Mouse (Mus musculus): ENCODE measurements around the gene Gucd1.
"Not testable (repeated sequence)": the region's sequence is repeated elsewhere in the genome, so short reads cannot be mapped to it uniquely, and the experiment has no call there.

The Gucd1 gene

DNA sequence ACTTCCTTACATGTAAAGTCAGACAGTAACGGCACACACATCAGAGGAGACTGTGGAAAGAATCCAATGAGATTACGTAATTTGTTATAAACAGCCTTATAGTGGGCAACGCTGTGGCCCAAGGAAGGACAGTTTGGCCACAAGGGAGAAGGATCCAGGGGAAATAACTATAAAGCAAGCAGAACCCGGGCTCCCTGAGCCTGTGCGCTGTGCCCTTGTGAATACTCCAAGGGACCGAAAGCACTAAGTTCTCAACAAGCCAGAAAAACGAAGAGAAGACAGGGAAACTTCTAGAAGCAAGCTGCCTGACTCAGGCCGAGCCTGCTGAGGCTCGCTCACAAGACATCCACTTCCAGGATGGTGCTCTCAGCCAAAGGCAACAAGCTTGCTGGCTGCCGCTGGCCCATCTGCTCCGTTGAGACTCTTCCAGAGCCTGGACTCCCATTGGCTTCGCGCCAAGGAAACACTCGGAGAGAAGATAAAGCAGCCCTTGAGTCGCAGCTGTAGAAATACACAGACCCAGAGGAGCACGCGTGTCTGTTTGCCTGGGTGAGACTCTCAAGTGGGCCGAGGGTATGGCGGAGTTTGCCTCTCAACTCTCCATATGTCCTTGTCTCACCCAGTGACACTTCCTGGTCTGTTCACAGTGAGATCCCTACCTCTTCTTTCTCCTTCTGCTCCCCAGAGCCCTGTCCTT is 144.0 kb downstream of the Gucd1 start:
- peak in 1 of 2 experiments; percentile 17 for DNase-seq (ENCODE audit: low spot score in 2 of 2)

DNA sequence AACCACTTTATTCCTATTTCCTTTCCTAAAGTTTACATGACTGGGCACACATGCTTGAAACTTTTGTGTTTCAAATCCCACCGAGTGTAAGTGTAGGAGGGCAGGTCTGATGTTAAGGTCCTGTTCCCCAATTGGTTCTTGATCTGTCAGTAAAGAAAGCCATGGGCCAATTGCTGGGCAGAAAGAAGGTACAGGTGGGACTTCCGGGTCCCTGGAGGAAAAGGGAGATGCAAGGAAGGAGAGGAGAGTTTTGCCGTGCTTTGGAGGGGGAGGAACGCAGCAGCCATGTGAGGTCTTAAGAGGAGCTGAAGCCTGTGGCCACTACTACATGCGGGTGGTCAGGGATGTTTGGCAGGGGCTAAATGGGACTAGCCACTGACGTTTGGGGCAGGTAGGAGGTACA is 152.5 kb downstream of the Gucd1 start:
- no peak for DNase-seq (ENCODE audit: low spot score in 2 of 2)

DNA sequence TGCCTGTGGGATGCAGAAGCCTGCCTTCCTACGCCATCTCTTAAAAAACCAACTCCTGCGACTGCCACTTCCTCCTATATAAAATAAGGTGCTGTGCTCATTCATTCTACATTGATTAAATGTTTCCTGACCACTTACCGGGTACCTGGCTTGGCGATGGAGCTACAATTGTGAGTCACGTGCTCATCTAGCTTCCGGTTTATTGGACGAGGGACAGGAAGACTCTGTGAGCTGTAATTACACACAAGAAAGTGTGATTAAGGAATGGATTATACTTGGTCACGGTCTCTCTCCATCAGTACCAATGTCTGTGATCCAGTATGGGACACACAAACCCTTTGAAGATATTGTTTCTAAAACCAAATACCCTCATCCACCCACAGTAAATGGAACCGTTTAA is 153.0 kb downstream of the Gucd1 start:
- no peak for DNase-seq (ENCODE audit: low spot score in 2 of 2)

DNA sequence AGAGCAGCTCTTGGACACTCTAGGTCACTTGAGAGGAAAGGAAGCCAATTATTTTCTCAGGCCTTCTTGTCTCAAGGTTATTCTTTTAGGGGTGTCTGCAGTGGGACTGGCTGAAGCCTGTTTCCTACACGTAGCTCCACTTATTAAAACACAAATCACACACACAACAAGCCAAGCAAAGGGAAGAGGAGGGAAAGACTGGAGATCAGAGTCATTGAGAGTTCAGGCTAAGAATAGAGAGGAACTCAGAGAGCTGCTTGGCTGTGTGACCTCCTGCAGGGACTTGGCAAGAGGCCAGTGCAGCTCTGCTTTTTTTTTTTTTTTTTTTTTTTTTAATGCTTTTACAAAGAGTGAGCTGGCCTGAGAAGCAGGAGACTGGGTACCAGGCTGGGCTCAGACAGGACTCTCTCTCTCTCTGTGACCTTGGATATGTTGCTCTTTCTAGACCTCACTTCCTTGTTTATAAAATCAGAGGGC is 153.5 kb downstream of the Gucd1 start:
- DNase-seq (ENCODE audit: low spot score in 2 of 2) = not testable (repeated sequence)

DNA sequence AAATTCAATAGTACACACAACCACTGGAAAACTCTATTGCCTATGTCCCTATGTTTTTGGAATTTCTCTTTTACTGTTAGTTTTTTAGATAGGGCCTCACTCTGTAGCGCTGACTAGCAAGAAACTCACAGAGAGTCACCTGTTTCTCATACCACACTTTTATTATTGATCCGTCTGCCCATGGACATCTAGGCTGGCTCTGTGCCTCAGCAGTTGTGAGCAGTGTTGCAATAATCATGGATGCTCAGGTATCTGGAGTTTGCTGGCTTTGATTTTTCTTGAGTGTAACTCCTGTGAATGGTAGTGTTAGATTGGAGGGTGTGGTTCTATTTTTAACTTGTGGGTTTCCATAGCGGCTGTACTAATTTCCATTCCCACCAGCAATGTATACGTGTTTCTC is 162.4 kb downstream of the Gucd1 start:
- DNase-seq (ENCODE audit: low spot score in 2 of 2) = no peak

DNA sequence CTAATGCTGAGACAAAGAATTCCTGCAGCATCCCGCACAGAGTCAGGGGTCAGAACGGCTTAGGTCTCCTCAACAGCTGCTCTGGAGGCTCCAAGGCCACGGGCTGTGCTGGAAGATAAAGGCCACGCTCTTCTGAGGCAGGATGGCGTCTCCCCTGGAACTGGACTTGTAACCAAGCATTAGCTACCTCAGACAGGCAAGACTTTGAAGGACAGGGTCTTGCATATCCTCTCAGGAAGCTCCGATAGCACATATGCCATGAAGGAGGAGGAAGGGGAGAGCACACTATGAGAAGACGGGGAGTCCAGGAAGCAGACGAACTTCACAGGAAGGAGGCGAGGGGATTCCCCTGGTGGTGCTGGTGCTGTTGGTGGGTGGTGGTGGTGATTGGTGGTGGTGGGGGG is 163.9 kb downstream of the Gucd1 start:
- DNase-seq (ENCODE audit: low spot score in 2 of 2) = not testable (repeated sequence)

DNA sequence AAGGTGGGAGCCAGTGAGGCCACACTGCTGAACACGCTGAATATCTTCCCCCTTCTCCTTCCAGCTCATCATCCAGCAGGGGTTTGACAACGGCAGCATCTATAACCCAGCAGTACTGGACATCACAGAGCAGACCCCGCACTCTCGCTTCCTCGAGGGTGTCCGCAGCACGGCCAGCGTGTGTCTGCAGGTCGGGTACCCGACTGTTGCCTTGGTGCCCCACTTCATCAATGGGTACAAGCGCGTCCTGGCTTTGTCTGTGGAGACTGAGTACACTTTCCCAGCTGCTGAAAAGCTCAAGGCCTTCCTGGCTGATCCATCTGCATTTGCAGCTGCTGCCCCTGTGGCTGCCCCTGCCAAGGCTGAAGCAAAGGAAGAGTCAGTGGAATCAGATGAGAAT is 165.2 kb downstream of the Gucd1 start:
- no peak for DNase-seq (ENCODE audit: low spot score in 2 of 2)

DNA sequence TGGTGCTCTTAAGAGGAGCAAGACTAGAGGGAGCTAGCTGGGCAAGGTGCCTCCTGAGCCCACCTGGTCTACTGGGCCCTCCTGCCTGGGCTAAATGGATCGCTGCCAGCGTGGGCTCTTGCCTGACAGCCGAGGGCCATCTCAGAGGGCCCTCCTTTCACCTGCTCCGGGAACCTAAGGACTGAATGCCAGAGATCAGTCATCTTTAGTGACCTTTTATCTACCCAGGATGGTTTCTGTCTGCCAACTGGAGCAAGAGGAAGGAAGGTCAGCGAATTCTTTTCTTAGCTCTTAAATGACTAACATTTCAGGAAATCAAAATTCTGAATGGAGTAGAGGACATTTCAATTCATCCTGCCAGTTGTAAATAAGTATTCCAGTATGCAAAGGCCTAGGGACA is 167.2 kb downstream of the Gucd1 start:
- no peak for DNase-seq (ENCODE audit: low spot score in 2 of 2)

DNA sequence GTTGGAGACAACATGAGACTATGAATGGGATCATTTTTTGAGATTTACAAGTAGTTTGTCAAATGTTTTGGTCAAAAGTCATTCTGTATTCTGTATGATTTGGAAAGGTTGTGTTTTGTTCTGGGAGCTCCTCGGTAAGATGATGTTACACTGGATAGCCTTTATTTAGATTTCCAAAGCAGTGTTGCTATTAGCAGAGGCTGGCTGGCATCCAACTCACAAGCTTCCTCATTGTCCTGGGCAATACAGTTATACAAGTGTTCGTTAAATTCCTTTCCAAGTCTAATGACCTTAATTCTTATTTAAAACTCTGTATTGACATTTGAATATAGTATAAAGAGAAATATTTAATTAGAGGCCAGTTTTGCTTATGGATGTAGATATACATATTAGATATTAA is 172.5 kb downstream of the Gucd1 start:
- no peak for DNase-seq (ENCODE audit: low spot score in 2 of 2)

DNA sequence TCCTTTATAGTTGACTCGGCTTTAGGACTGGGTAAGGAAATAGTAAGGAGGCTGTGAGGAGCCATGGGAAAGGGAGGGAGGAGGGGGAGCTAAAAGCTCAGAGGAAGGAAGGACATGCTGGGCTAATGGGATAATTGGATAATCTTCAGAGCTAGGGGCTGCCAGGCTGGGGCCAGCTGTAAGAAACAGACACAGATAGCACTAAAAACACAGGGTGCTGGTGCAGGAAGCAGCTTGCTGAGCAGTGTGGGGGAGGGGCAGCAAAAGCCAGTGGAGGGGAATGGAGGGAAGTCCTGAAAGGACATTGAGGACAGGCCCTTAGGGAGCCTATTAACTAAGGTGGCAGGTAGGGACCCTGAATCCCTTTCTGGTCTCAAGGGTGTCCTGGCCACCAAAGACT is 173.2 kb downstream of the Gucd1 start:
- not testable (repeated sequence) for DNase-seq (ENCODE audit: low spot score in 2 of 2)

DNA sequence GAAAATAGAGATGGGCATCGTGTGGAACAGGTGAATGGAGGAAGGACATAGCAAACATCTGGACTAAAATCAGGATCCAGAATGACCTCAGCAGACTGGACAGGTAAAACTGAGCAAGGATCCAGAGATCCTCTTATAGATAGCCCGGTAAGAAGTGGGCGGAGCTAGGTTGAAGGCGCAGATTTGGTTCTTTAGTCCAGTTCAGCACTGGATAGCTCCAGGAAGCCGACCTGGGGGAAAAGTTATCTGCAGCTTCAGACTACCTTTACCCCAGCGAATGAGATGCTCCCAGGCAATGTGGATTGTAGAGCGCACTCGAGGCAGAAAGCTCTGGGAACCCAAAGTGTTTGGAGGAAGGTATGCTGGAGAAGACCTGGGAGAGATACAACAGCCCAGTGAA is 175.8 kb downstream of the Gucd1 start:
- no peak for DNase-seq (ENCODE audit: low spot score in 2 of 2)

DNA sequence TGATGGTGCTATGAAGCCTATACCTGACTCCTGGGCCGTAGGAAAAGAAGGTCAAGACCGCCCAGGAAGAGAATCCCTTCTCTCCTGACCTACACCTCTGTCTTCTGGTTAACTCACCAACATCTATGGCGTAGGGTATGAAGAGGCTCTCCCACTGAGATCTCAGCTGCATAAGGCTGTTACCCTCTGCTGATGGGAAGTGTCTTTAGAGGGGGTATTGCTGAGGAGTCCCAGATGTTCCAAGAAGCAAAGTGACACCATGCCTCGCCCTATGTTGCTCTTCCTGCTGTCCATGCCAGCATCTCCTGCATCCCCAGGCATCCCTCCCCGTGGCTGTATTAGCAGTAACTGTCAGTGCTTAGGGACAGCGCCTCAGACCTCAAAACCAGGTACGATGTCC is 178.4 kb downstream of the Gucd1 start:
- no peak for DNase-seq (ENCODE audit: low spot score in 2 of 2)

DNA sequence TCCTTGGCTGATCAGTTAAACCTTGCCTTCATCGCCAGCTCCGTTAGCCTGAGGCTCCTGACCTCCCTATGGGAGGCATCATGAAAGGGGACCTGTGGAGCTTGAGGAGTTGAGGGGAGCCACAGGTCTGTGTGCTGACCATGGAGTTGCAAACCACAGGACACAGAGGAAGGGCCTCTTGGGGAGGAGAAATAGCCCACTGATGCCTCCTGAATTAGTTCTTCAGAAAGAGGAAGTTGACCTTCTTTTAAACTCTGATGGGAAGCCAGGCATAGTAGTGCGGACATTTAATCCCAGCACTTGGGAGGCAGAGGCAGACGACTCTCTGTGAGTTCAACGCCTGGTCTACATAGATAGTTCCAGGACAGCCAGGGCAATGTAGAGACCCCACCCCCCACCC is 178.9 kb downstream of the Gucd1 start:
- DNase-seq (ENCODE audit: low spot score in 2 of 2) = no peak

DNA sequence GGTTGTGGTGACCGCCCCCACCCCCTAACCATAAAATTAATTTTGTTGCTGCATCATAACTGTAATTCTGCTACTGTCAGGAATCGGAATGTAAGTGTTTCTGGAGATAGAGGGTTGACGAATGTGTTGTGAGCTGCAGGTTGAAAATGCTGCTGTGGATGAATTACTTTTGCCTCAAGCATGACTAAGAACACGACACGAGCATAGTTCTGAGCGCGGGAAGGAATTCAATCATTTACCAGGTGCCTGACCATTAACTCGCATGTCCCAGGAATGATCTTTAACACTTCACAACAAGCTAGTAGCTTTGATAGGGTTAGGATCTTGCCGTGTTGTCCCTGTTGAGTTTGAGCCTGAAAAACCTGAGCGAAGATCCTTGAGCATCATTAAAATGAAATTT is 180.5 kb downstream of the Gucd1 start:
- no peak for DNase-seq (ENCODE audit: low spot score in 2 of 2)

DNA sequence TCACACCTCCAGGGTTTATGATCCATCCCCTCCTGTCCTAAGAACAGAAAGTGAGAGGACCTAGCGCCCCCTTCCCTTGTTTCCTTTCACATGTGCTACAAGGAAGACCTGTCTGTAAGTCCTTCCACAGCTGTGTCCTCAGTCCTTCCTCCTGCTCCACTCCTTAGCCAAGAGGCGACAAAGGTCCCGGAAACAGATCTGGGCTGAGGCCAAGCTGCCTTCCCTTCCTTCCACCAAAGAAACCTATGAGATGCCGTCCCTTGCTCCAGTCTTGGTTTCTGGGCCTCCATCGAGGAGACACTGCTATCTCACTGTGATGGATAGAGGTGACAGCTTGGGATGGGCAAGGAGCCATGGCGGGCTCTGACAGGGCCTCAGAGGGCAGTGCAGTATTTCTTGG is 182.7 kb downstream of the Gucd1 start:
- DNase-seq (ENCODE audit: low spot score in 2 of 2) = no peak

DNA sequence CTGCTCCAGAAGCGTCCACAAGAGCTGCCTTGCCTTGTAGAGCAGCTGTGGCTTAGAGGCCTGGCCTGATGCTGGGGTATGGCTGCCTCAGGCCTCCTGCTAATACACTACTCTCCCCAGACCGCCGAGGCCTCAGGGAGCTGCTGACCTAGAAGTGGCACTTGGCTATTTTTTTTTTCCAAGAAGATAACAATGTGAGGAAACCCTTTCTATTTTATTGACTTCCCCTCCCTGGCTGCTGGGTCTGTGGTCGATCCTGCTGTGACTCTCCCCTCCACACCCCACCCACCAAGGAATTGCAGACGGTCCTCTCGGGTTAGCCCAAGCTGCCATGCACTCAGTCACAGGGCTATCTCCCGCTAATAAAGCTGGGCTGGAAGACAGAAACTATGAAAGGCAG is 183.6 kb downstream of the Gucd1 start:
- no peak for DNase-seq (ENCODE audit: low spot score in 2 of 2)

DNA sequence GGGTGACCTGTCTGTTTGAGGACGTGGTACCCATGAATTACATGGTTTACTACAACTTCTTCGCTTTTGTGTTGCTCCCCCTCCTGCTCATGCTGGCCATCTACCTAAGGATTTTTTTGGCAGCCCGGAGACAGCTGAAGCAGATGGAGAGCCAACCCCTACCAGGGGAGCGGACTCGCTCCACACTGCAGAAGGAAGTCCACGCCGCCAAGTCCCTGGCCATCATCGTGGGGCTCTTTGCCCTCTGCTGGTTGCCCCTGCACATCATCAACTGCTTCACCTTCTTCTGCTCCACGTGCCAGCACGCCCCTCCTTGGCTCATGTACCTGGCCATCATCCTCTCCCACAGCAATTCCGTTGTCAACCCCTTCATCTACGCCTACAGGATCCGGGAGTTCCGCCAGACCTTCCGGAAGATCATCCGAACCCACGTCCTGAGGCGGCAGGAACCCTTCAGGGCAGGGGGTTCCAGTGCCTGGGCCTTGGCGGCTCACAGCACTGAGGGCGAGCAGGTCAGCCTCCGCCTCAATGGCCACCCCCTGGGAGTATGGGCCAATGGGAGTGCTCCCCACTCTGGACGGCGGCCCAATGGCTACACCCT is 184.5 kb downstream of the Gucd1 start:
- DNase-seq (ENCODE audit: low spot score in 2 of 2) = no peak

DNA sequence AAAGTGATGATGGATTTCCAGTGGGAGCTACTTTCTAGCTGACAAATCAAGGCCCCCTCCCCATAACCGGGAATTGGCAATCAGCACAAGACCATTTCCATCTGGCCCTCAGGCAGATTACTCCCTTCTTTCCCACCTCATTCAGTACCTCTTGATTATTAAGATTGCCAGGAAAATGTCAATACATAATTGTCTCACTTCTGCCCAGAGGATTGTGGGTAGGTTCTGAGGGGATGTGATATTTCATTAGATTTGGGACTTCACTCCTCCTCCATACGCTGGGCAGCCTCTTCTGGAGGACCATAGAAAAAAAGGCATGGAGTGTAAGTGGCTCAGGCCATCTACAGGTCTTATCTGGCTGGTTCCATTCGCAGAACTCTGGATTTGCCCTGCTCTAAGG is 185.5 kb downstream of the Gucd1 start:
- DNase-seq (ENCODE audit: low spot score in 2 of 2) = no peak

DNA sequence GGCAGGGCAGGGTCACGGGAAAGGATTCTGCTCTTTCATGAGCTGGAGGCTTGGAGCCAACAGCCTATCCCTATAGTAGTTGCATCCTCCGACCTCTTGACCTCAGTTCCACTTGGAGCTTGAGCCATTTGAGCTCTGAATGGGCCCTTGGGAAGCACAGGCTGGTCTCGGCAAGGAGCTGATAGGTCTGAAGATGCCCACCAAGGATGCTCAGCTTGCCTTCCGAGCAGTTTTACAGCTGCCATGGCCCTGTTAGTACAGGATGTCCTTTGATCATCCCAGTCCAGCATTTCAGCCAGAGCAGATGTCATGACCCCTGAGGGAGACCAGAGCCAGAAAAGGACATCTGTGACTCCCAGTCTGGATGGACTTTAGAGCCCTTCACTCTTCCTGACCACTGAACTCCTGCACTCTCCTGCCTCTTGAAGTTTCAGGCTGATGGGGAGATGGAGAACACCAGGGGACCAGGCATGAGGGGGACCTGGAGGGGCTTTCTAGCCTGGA is 189.5 kb downstream of the Gucd1 start:
- no peak for DNase-seq (ENCODE audit: low spot score in 2 of 2)

DNA sequence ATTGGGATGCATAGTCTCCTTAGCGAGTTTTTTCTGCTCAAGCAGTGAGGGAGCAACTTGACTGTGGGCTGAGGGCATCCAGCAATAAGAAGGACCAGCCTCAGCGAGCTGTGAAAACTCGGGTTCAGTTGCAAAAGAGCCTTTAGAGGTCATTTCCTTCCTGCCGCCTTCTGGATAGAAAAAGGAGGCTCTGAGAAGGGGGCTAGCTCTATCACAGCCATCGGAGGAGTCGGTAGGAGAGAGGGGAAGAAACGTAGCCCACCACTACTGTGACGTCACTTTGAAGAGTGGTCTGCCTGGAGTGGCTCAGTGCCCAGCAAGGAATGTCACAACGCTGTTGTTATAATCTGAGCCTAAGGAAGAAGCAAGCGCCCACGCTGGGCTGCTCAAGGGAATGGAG is 190.7 kb downstream of the Gucd1 start:
- no peak for DNase-seq (ENCODE audit: low spot score in 2 of 2)

DNA sequence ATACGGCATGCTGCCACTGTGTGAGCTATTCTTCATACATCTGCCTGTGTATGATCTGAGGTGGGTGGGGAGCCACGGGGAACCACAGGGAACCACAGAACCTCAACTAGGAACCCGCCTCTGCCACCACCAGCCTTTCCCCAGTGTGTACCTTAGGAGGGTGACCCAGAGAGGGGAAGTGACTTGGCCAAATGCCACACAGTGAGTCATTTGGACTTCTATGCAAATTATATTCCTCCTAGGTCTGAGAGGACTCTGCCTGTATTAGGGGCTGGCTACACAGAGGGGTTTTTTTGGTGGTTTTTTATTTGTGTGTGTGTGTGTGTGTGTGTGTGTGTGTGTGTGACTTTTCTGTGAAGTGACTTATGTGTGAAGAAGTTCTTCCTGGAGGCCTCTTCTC is 191.2 kb downstream of the Gucd1 start:
- peak in 1 of 2 experiments; percentile 50 for DNase-seq (ENCODE audit: low spot score in 2 of 2)

DNA sequence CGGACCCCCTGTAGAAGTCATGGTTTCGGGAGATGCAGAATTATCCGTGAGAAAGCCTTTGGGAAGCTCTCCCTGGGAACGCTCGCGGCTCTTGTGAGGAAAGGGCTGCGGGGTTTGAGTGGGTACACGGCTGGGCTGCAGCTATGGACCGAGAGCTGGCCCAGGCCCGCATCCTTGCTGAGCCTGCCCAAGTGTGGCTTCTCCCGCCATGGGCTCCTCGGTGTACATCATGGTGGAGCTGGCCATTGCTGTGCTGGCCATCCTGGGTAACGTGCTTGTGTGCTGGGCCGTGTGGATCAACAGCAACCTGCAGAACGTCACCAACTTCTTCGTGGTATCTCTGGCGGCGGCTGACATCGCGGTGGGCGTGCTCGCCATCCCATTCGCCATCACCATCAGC is 192.0 kb downstream of the Gucd1 start:
- DNase-seq (ENCODE audit: low spot score in 2 of 2) = no peak

DNA sequence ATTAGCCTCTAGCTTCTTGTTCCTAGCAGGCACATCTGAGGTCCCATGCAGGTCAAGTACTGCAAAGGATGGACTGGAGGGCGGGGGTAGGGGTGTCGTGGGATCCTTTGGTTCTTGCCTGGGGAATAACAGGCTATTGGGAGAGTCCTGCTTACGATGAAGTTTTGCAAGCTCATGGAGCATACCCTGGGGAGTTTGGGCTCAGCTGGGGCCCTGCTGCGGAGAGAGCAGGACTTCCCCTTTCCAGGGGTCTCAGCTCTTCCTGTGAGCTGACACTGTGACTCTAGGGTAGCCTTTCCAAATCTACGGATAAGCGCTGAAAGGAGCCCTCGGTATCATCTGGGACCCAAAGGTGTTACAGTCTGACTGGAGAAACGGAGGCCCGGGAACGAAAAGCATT is 193.4 kb downstream of the Gucd1 start:
- no peak for DNase-seq (ENCODE audit: low spot score in 2 of 2)

DNA sequence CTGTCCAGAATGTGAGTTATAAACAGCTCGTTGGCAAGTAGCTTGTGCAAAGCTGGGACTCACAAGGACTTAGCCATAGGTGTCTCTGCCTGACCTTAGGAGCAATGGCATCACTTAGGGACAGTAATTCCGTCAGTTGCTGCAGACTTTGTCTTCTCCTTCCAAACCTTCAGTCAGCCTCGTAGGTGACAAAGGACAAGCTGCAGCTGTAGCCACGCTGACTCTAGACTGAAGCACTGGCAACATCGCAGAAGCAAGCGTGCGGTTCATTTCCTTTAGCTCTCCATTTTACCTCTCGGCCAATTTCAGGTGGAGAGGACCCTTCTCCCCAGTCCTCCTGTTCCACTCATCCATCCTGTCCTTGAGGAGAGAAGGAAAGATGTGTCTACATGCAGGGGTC is 193.8 kb downstream of the Gucd1 start:
- DNase-seq (ENCODE audit: low spot score in 2 of 2) = no peak
